Comparison of ENCODE assay signal across 8 mouse cellular contexts in genomic region chr3:95161618-95162344, GRCm38 (mm10). TPM values are rescaled to one million over a fixed set of nuclear protein-coding genes. Genes with fewer than 3 reads are reported as not detected.
DNase-seq lines count a peak whose midpoint lies in the region; ATAC-seq and TF ChIP-seq lines count a peak whose summit lies in the region.

No protein-coding gene starts in this region.

- H3K4me2 ChIP-seq in heart, postnatal 0 days (ENCODE audit: low read depth, low read length), result peak overlapping the region; percentile 97
- 0 out of 2 replicates have a peak overlapping the region, but pooled peaks have one; percentile 98 for H3K4me2 ChIP-seq in liver, postnatal 0 days (ENCODE audit: low read depth, low read length)

- TF ChIP-seq EP300 in heart, postnatal 0 days (IDR thresholded peaks at IDR 0.05; ENCODE audit: low read depth), result no peak
- no peak for TF ChIP-seq EP300 in liver, postnatal 0 days (IDR thresholded peaks at IDR 0.05; ENCODE audit: low read depth)

- DNase-seq in heart, adult 11 months, result peak; percentile 89
- no peak for DNase-seq in heart, postnatal 36 days
- peak; percentile 74 for DNase-seq in ZHBTc4 (ENCODE audit: low read depth, low spot score)
- no peak for DNase-seq in heart, postnatal 0 days (ENCODE audit: low spot score)
- no peak for DNase-seq in liver, postnatal 0 days
- DNase-seq in thymus, postnatal 10 days (ENCODE audit: low spot score in 2 of 2), result no peak
- no peak for DNase-seq in ovary, postnatal 14 days (ENCODE audit: low spot score)
- no peak for DNase-seq in kidney, postnatal 36 days

- intact Hi-C loops in heart, postnatal 36 days (cut with DNase I), result no loop called here

- WGBS in heart, postnatal 0 days, result 30% methylated on average over 9 of the region's 9 CpGs
- WGBS in liver, postnatal 0 days (ENCODE audit: insufficient replicate concordance), result 19% methylated on average over 9 of the region's 9 CpGs

- no peaks in the 10 kb centered on the region for H3K9me3 ChIP-seq in heart, postnatal 0 days (replicated peaks; ENCODE audit: control insufficient read depth, low read length)
- H3K9me3 ChIP-seq in liver, postnatal 0 days (ENCODE audit: low read length), result no peaks in the 10 kb centered on the region

- peak overlapping the region; percentile 83 for H3K4me3 ChIP-seq in heart, postnatal 0 days (ENCODE audit: low read depth, low read length)
- H3K4me3 ChIP-seq in liver, postnatal 0 days (ENCODE audit: low read depth, low read length), result peak overlapping the region; percentile 63; the same call in 1 of the 2 replicates

- H3K27ac ChIP-seq in heart, postnatal 0 days (ENCODE audit: low read depth), result no peak overlapping the region
- no peak overlapping the region for H3K27ac ChIP-seq in liver, postnatal 0 days (ENCODE audit: low read depth)

- no peak overlapping the region for H3K9ac ChIP-seq in heart, postnatal 0 days (replicated peaks; ENCODE audit: low read depth, low read length)
- no peak overlapping the region; the same call in 1 of the 2 replicates for H3K9ac ChIP-seq in liver, postnatal 0 days (replicated peaks)

- no peak for ATAC-seq in heart, postnatal 0 days (ENCODE audit: insufficient read depth, low read depth)
- no peak for ATAC-seq in liver, postnatal 0 days

- H3K27me3 ChIP-seq in heart, postnatal 0 days (ENCODE audit: control insufficient read depth, insufficient read depth, low read length), result peaks cover 11% of the 10 kb centered on the region; the same call in 1 of the 2 replicates
- peaks cover 32% of the 10 kb centered on the region for H3K27me3 ChIP-seq in liver, postnatal 0 days (ENCODE audit: insufficient read depth, low read length)

- H3K36me3 ChIP-seq in heart, postnatal 0 days (replicated peaks; ENCODE audit: control insufficient read depth, insufficient read depth, low read length), result no peaks in the 10 kb centered on the region
- H3K36me3 ChIP-seq in liver, postnatal 0 days (replicated peaks; ENCODE audit: insufficient read depth, low read length), result no peaks in the 10 kb centered on the region

- H3K4me1 ChIP-seq in heart, postnatal 0 days (ENCODE audit: control insufficient read depth, insufficient read depth), result peaks cover 38% of the 10 kb centered on the region
- H3K4me1 ChIP-seq in liver, postnatal 0 days (ENCODE audit: insufficient read depth), result peaks cover 8% of the 10 kb centered on the region; the same call in 1 of the 2 replicates

- no peak for TF ChIP-seq CTCF in heart, postnatal 0 days (IDR thresholded peaks at IDR 0.05; ENCODE audit: low read depth)
- TF ChIP-seq CTCF in liver, postnatal 0 days (IDR thresholded peaks at IDR 0.05; ENCODE audit: low read depth), result no peak

RNA-seq across cellular contexts. Expression of gene Sema6c, which starts 1.5 kb away (rescaled TPM):
- total RNA-seq in heart, postnatal 36 days (2021), result 10 to 100 TPM in 1 of 2 experiments, 1 to 10 TPM in 1; 4.7 to 10.2 TPM
- total RNA-seq in heart, postnatal 0 days (2014; rRNA removed; ENCODE audit: low replicate concordance), result 6.8 and 14.8 TPM in 2 replicates
- 1.2 and 1.8 TPM in 2 replicates for polyA plus RNA-seq in heart, postnatal 0 days (2015; fragmentation: Nextera tagmentation; extraction: Ambion mirVana)
- 0.28 and 0.71 TPM in 2 replicates for polyA plus RNA-seq in liver, postnatal 0 days (2015; fragmentation: Nextera tagmentation; extraction: Ambion mirVana)

RNA-seq across cellular contexts. Expression of gene Tnfaip8l2, which starts 19.6 kb away (rescaled TPM):
- 1 to 10 TPM; 1.4 to 2.7 TPM for total RNA-seq in heart, postnatal 36 days (2021)
- total RNA-seq in heart, postnatal 0 days (2014; rRNA removed; ENCODE audit: low replicate concordance), result 0.27 and 5.4 TPM in 2 replicates
- 2.7 and 2.8 TPM in 2 replicates for polyA plus RNA-seq in heart, postnatal 0 days (2015; fragmentation: Nextera tagmentation; extraction: Ambion mirVana)
- polyA plus RNA-seq in liver, postnatal 0 days (2015; fragmentation: Nextera tagmentation; extraction: Ambion mirVana), result 13.0 and 13.1 TPM in 2 replicates

RNA-seq across cellular contexts. Expression of gene Lysmd1, which starts 27.9 kb away (rescaled TPM):
- 1 to 10 TPM; 5.8 to 6.5 TPM for total RNA-seq in heart, postnatal 36 days (2021)
- 6.1 and 7.1 TPM in 2 replicates for total RNA-seq in heart, postnatal 0 days (2014; rRNA removed; ENCODE audit: low replicate concordance)
- polyA plus RNA-seq in heart, postnatal 0 days (2015; fragmentation: Nextera tagmentation; extraction: Ambion mirVana), result 8.7 and 10.4 TPM in 2 replicates
- 6.7 and 7.0 TPM in 2 replicates for polyA plus RNA-seq in liver, postnatal 0 days (2015; fragmentation: Nextera tagmentation; extraction: Ambion mirVana)

RNA-seq across cellular contexts. Expression of gene Scnm1, which starts 28.0 kb away (rescaled TPM):
- 10 to 100 TPM; 24.1 to 37.5 TPM for total RNA-seq in heart, postnatal 36 days (2021)
- total RNA-seq in heart, postnatal 0 days (2014; rRNA removed; ENCODE audit: low replicate concordance), result 16.7 and 38.2 TPM in 2 replicates
- 57.6 and 57.7 TPM in 2 replicates for polyA plus RNA-seq in heart, postnatal 0 days (2015; fragmentation: Nextera tagmentation; extraction: Ambion mirVana)
- 19.3 and 23.7 TPM in 2 replicates for polyA plus RNA-seq in liver, postnatal 0 days (2015; fragmentation: Nextera tagmentation; extraction: Ambion mirVana)

RNA-seq across cellular contexts. Expression of gene Tmod4, which starts 37.5 kb away (rescaled TPM):
- total RNA-seq in heart, postnatal 36 days (2021), result 10 to 100 TPM; 17.6 to 29.1 TPM
- total RNA-seq in heart, postnatal 0 days (2014; rRNA removed; ENCODE audit: low replicate concordance), result 1.2 and 14.3 TPM in 2 replicates
- polyA plus RNA-seq in heart, postnatal 0 days (2015; fragmentation: Nextera tagmentation; extraction: Ambion mirVana), result 2.7 and 2.9 TPM in 2 replicates
- polyA plus RNA-seq in liver, postnatal 0 days (2015; fragmentation: Nextera tagmentation; extraction: Ambion mirVana), result 0.19 and 1.5 TPM in 2 replicates

Comparison
In these comparisons a context has a peak if more than half of its experiments do, and no peak if none do; other contexts are left out.
1. DNase-seq: peak in heart, adult 11 months (single experiment) and ZHBTc4 (single experiment); none in heart, postnatal 36 days (0 of 2), heart, postnatal 0 days (single experiment), liver, postnatal 0 days (single experiment), thymus, postnatal 10 days (0 of 2), ovary, postnatal 14 days (single experiment) and kidney, postnatal 36 days (0 of 2).